Comparison of ENCODE assay signal across 16 mouse cellular contexts in the genomic region with DNA sequence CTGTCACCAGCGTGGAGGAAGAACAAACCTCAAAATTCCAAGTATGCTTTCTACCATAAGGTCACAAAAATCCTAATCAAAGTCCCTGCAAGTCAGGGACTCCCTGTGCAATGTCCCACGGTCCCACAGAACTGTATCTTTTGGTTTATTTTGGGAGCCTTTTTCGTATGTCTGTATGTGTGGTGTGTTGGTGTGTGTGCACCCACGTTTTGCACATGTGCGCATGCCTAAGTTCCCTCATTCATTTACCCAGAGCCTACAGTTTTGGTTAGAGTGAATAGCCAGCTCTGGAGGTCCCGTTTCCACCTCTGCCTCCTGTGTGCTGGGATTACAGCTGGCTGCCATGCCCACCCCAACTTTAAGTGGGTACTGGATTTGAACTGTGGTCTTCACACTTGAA.
"Had no signal": no experiment of that assay in that cellular context is flagged by ENCODE, and none has a peak within 500 bp of the region (broad histone marks: within the 10 kb centered on the region; RNA-seq: fewer than 3 reads in every experiment).

No protein-coding gene starts in this region.

- H3K27ac ChIP-seq: midbrain, embryonic 10.5 days; midbrain, embryonic 12.5 days; neural tube, embryonic 13.5 days; neural tube, embryonic 15.5 days had no signal

- DNase-seq: lung, embryonic 14.5 days; lung, postnatal 10 days; lung, postnatal 4 days; midbrain, embryonic 14.5 days; retina, postnatal 1 day; right cerebral cortex, adult 18-20 months; right cerebral cortex, postnatal 14 days; thymus, adult 2 months; thymus, postnatal 25 days; thymus, postnatal 4 days had no signal

- H3K9me3 ChIP-seq: midbrain, embryonic 12.5 days; neural tube, embryonic 13.5 days; neural tube, embryonic 15.5 days had no signal

- H3K4me2 ChIP-seq: lung, embryonic 14.5 days; midbrain, embryonic 12.5 days; neural tube, embryonic 13.5 days; neural tube, embryonic 15.5 days had no signal

- ATAC-seq: midbrain, embryonic 16.5 days had no signal

- H3K36me3 ChIP-seq: midbrain, embryonic 10.5 days; midbrain, embryonic 12.5 days; neural tube, embryonic 13.5 days; neural tube, embryonic 15.5 days had no signal

- H3K9ac ChIP-seq: lung, embryonic 14.5 days; midbrain, embryonic 12.5 days; neural tube, embryonic 13.5 days; neural tube, embryonic 15.5 days had no signal

- H3K27me3 ChIP-seq: midbrain, embryonic 12.5 days; neural tube, embryonic 13.5 days; neural tube, embryonic 15.5 days had no signal

- H3K4me3 ChIP-seq: midbrain, embryonic 10.5 days; midbrain, embryonic 12.5 days; myocyte; neural tube, embryonic 13.5 days; neural tube, embryonic 15.5 days had no signal

- H3K4me1 ChIP-seq: midbrain, embryonic 12.5 days had no signal
